Mouse (Mus musculus) cortical plate, adult 2 months (tissue): Measurements from ENCODE around the gene Anxa3.

Experiments used
- CTCF ChIP-seq: fragments of 200-500 bp; IDR thresholded peaks from 2 replicates; pipeline ENCODE4 v1.5.1; 2011; ENCODE audit warnings: mild to moderate bottlenecking, control low read depth, low read length; ENCODE audit not compliant: insufficient read depth; ENCODE audit errors: extremely low read depth
- POLR2A ChIP-seq: fragments of 200-500 bp; IDR thresholded peaks from 2 replicates; pipeline ENCODE4 v1.6.1; 2011; ENCODE audit warnings: mild to moderate bottlenecking, low read length, control low read depth; ENCODE audit not compliant: insufficient read depth; ENCODE audit errors: extremely low read depth

GRCm38 (mm10) chr5:96881613-96882012 lies 88.5 kb downstream of the Anxa3 start:
- TF ChIP-seq CTCF = no peak
- no peak for TF ChIP-seq POLR2A
